Mouse (Mus musculus) limb, embryonic 12.5 days (tissue): ENCODE measurements at regions not wholly inside any gene's neighbourhood (a gene's known extent, or its start where the extent isn't known, plus 50 kb on each side); places are given as distances from the start of the nearest gene placed in this dataset.

Experiments used
- ATAC-seq: fragments of 200-750 bp; cut with Nextera tagmentation; 2 replicates; pipeline ENCODE4 v1.8.0; 2017; ENCODE audit warnings: low read depth, moderate TSS enrichment; ENCODE audit not compliant: insufficient number of reproducible peaks, insufficient read depth, low FRiP score, low TSS enrichment
- H3K27ac ChIP-seq: fragments of 300-500 bp; sonication (generic); 2 replicates; pipeline ENCODE4 v1.5.1; 2016; ENCODE audit warnings: mild to moderate bottlenecking, moderate library complexity
- H3K27me3 ChIP-seq: fragments of 300-500 bp; sonication (generic); 2 replicates; pipeline ENCODE4 v1.6.1; 2016; ENCODE audit warnings: mild to moderate bottlenecking, moderate library complexity
- H3K36me3 ChIP-seq: fragments of 300-500 bp; sonication (generic); 2 replicates; pipeline ENCODE4 v1.6.1; 2016; ENCODE audit warnings: mild to moderate bottlenecking, moderate library complexity
- H3K4me1 ChIP-seq: fragments of 300-500 bp; sonication (generic); replicated peaks from 2 replicates; pipeline ENCODE4 v1.6.1; 2016
- H3K4me2 ChIP-seq: fragments of 300-500 bp; sonication (generic); 2 replicates; pipeline ENCODE4 v1.6.1; 2016; ENCODE audit warnings: mild to moderate bottlenecking, moderate library complexity
- H3K4me3 ChIP-seq: fragments of 300-500 bp; sonication (generic); replicated peaks from 2 replicates; pipeline ENCODE4 v1.5.1; 2016; ENCODE audit warnings: mild to moderate bottlenecking
- H3K9ac ChIP-seq: fragments of 300-500 bp; sonication (generic); replicated peaks from 2 replicates; pipeline ENCODE4 v1.6.1; 2016; ENCODE audit warnings: mild to moderate bottlenecking, moderate library complexity
- H3K9me3 ChIP-seq: fragments of 300-500 bp; sonication (generic); 2 replicates; pipeline ENCODE4 v1.6.1; 2016; ENCODE audit warnings: mild to moderate bottlenecking, moderate library complexity
- WGBS: fragments of 180-500 bp; shearing (Covaris S2); methylation state at CpG from one replicate; pipeline ENCODE4 v1.1.7; 2016; 5-methylcytosine and 5-hydroxymethylcytosine counted together

DNA sequence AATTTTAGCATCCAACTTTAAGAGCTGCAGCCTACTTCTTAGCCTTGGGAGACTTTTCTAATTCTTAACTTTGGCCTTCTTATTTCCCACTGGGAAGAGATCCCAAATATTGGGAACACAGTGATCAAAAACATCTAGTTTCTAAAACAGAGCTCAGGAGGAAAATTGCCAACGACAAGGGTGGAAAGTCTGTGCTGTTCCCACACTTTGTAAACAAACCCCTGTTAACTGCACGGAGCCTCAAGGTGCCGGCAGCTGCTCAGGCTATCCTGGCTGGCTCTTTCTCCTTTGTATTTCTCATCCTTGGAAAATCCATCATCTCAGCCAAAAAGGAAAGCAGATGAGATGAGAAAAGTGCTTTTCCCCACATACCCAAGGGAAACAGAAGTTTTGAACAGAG lies 84.9 kb downstream of the Impad1 start:
- H3K4me2 ChIP-seq = no peak overlapping the region
- no peak overlapping the region for H3K27ac ChIP-seq
- no peaks in the 10 kb centered on the region for H3K27me3 ChIP-seq
- no peak overlapping the region for H3K9ac ChIP-seq
- no peaks in the 10 kb centered on the region for H3K9me3 ChIP-seq
- ATAC-seq = no peak
- no peaks in the 10 kb centered on the region for H3K36me3 ChIP-seq
- 10% methylated on average over 3 of the region's 3 CpGs for WGBS
- H3K4me3 ChIP-seq = no peak overlapping the region
- H3K4me1 ChIP-seq = no peaks in the 10 kb centered on the region

DNA sequence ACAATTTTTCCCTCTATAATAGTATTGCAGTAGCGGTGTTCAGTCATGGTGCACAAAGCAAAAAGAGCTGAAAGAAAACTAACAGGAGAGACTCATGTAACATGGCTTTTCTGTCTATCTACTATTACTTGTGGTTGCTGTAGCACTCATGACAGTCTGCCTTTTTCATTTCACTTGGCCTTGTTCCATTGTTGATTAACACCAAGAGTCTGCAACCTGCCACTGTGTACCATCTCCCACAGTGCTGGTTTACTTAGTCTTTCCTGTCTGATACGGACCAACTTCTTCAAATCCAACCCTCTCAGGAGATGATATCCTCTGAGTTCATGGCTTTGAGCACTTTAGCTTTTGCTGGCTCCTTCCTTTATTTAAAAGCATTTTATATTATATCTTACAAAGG lies 94.1 kb downstream of the Impad1 start:
- no peaks in the 10 kb centered on the region for H3K27me3 ChIP-seq
- WGBS = 95% methylated on average over 2 of the region's 2 CpGs
- no peak for ATAC-seq

DNA sequence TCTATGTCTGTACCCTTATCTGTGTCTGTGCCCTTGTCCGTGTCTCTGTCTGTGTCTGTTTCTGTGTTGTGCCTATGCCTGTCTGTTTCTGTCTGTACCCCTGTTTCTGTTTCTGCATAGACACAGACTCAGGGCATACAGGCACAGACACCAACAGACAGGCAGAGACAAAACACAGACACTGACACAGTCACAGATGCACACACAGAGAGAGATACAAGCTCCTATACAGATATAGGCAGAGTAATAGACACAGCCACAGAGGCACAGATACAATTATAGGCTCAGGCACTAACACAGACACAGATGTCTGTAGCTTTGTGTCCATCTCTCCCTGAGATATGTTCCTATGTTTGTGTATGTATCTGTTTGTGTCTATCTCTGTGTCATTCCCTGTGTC lies 97.7 kb downstream of the Impad1 start:
- ATAC-seq = no peak
- no peaks in the 10 kb centered on the region for H3K36me3 ChIP-seq
- 88% methylated on average over 1 of the region's 1 CpGs for WGBS

More for the DNA sequence above, 94.1 kb downstream of the Impad1 start:
- H3K4me1 ChIP-seq = no peaks in the 10 kb centered on the region
- no peak overlapping the region for H3K9ac ChIP-seq
- H3K36me3 ChIP-seq = no peaks in the 10 kb centered on the region
- no peak overlapping the region for H3K27ac ChIP-seq
- no peak overlapping the region for H3K4me3 ChIP-seq
- H3K9me3 ChIP-seq = no peaks in the 10 kb centered on the region
- H3K4me2 ChIP-seq = no peak overlapping the region

DNA sequence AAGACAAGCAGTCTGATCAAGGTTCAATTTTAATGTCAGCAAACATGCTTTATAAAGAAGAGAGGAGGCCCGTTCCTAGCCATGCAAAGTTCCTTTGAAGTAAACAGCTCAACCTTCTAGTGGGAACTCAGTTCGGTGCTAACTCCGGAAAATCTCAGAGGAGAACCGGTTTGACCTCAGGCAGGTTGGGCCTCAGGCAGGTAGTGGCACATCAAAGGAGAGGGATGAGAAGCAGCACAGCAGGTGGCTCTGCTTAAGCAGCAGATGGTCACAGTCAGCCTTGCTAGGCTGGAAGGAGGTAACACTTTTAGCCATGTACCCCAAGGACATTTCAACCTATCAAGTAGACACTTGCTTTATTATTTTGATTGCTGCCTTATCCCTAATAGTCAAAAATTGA lies 106.2 kb downstream of the Impad1 start:
- H3K36me3 ChIP-seq = no peaks in the 10 kb centered on the region
- no peak for ATAC-seq
- WGBS = 5% methylated on average over 4 of the region's 4 CpGs
- H3K4me3 ChIP-seq = no peak overlapping the region
- H3K27ac ChIP-seq = no peak overlapping the region
- H3K27me3 ChIP-seq = no peaks in the 10 kb centered on the region
- no peaks in the 10 kb centered on the region for H3K9me3 ChIP-seq
- no peak overlapping the region for H3K9ac ChIP-seq
- H3K4me1 ChIP-seq = no peaks in the 10 kb centered on the region
- no peak overlapping the region for H3K4me2 ChIP-seq

More for the DNA sequence above, 97.7 kb downstream of the Impad1 start:
- Histone ChIP-seq H3K4me2 (no peak overlapping the region), H3K9ac (no peak overlapping the region), H3K27me3 (no peaks in the 10 kb centered on the region), H3K4me3 (no peak overlapping the region), H3K4me1 (no peaks in the 10 kb centered on the region), H3K9me3 (no peaks in the 10 kb centered on the region), H3K27ac (no peak overlapping the region)

DNA sequence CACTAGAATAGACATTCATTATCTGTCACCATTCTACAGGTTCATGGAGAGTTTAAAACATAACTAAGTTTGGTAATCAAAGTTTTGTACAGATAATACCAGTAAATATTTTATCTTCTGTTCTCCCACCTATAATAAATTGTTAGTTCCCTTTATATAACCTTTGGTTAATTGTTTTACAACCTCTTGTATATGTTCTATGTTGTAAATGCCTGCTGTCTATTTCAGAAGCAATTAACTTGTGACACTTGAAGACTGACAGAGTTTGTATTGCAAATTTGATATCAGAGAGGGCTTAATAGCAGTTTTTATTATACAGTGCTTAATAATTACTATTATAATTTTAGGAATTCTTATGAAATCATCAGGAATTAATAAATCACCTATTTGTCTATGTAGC lies 118.5 kb downstream of the Impad1 start:
- H3K4me2 ChIP-seq = no peak overlapping the region
- H3K4me1 ChIP-seq = no peaks in the 10 kb centered on the region
- no peak for ATAC-seq
- no peak overlapping the region for H3K27ac ChIP-seq
- H3K36me3 ChIP-seq = no peaks in the 10 kb centered on the region
- H3K27me3 ChIP-seq = no peaks in the 10 kb centered on the region
- no peaks in the 10 kb centered on the region for H3K9me3 ChIP-seq
- no peak overlapping the region for H3K9ac ChIP-seq
- no peak overlapping the region for H3K4me3 ChIP-seq

DNA sequence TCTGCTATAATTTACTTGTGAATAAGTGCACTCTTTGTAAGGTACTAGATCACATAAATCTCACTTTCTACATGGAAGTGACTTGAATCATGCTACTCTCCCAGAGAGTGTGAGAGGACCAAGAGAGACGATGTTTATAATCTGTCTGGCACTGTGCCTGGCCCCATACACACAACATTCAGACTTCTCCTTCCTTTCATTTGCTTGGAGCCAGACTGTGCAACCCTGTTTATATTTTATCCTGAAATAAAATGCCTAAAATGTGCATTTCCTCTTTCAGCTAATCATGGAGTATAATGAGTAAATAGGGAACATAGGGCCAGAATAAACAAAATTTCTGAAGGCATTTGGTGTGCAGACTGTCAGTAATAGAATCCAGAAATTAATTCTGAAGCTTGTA lies 142.9 kb downstream of the Impad1 start:
- Histone ChIP-seq H3K9ac (no peak overlapping the region), H3K9me3 (no peaks in the 10 kb centered on the region), H3K4me2 (no peak overlapping the region), H3K36me3 (no peaks in the 10 kb centered on the region), H3K27me3 (no peaks in the 10 kb centered on the region), H3K27ac (no peak overlapping the region), H3K4me1 (no peaks in the 10 kb centered on the region), H3K4me3 (no peak overlapping the region)
- 57% methylated on average over 1 of the region's 1 CpGs for WGBS
- no peak for ATAC-seq

DNA sequence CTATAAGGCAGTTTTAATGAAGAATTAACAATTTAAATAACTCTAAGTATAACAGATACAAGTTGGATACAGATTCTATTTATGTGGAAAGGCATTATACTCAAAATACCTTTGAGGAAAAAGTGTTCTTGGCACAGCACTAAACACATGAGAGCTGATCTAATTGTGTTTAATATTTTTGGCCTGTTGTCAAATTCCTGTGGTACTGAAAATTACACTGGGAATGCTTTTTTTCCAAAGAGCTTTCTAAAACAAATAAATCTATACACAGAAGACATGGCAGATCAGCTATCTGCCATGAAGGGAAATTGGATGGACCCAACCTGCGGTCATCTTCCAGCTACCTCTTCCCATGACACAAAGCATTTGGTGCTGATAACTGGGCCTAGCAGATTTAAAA lies 147.9 kb downstream of the Impad1 start:
- no peak overlapping the region for H3K27ac ChIP-seq
- no peaks in the 10 kb centered on the region for H3K9me3 ChIP-seq
- H3K9ac ChIP-seq = no peak overlapping the region
- WGBS = 88% methylated on average over 1 of the region's 1 CpGs
- no peaks in the 10 kb centered on the region for H3K36me3 ChIP-seq
- no peaks in the 10 kb centered on the region for H3K4me1 ChIP-seq
- no peak overlapping the region for H3K4me2 ChIP-seq
- ATAC-seq = no peak
- H3K4me3 ChIP-seq = no peak overlapping the region
- no peaks in the 10 kb centered on the region for H3K27me3 ChIP-seq

DNA sequence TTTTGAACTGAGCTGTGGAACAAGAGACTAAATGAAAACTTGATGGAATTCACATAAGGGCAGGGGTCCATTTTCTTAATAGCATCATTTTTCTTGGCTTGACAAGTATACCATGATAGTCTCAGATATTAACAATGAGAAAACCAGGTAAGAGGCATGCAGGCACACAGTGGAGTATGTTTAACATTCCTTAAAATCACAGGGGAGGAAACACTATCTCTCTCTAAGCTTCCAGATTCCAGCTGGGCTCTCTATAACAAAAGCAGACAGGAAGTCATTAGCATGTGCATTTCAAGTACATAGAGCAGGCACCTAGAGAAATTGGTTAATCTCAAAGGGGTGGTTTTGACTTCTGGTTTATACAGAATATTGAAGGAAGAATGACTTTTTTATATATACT lies 156.9 kb downstream of the Impad1 start:
- Histone ChIP-seq H3K4me1 (peaks cover 17% of the 10 kb centered on the region), H3K27me3 (no peaks in the 10 kb centered on the region), H3K27ac (no peak overlapping the region), H3K4me2 (no peak overlapping the region), H3K9ac (no peak overlapping the region), H3K4me3 (no peak overlapping the region), H3K36me3 (no peaks in the 10 kb centered on the region), H3K9me3 (no peaks in the 10 kb centered on the region)
- ATAC-seq = peak; percentile 63

DNA sequence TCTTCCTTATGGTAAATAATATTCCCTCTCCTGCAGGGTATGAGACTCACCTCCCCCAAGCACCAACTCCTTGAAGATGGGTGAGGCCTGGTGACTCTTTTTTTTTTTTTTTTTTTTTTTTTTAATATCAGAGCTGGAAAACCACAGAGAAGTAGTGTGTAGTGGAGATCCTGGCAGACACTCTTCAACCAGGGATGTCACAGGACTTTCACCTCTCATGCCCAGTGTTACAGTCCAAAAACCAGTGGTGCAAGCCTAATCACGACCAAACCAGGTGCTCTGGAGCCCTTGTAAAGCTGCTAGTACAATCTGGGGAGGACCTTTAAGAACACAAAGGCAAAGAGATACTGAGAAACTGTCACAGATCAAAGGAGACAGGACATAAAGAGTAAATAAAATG lies 157.3 kb downstream of the Impad1 start:
- Histone ChIP-seq H3K9ac (no peak overlapping the region), H3K4me3 (no peak overlapping the region), H3K9me3 (no peaks in the 10 kb centered on the region), H3K27ac (no peak overlapping the region), H3K4me2 (0 out of 2 replicates have a peak overlapping the region, but pooled peaks have one; percentile 8), H3K36me3 (no peaks in the 10 kb centered on the region), H3K27me3 (no peaks in the 10 kb centered on the region), H3K4me1 (peaks cover 17% of the 10 kb centered on the region)
- ATAC-seq = peak; percentile 56; the same call in 1 of the 2 replicates
- 13% methylated on average over 1 of the region's 1 CpGs for WGBS

DNA sequence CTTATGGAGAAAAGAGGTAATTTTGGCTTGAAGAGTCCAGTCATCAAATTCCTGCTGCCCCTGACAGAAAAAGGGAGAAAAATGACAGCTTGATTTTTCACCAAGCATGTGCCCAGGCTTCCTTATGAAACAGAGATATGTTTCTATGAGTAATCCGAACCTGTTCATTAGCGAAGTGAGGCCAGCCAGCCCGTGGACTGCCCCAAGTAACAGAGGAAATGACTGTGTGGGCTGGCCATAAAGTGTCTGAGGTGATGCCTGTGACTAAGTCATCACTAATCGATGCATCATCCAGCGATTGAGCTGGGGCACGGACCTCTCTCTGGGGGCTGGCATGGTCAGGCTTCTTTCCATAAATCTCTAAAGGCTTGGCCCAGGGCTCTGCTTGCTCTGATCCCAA lies 157.8 kb downstream of the Impad1 start:
- H3K9me3 ChIP-seq = no peaks in the 10 kb centered on the region
- no peaks in the 10 kb centered on the region for H3K27me3 ChIP-seq
- no peak overlapping the region for H3K9ac ChIP-seq
- peak overlapping the region; percentile 29; the same call in 1 of the 2 replicates for H3K27ac ChIP-seq
- no peak for ATAC-seq
- H3K36me3 ChIP-seq = no peaks in the 10 kb centered on the region
- peaks cover 17% of the 10 kb centered on the region for H3K4me1 ChIP-seq
- 0 out of 2 replicates have a peak overlapping the region, but pooled peaks have one; percentile 8 for H3K4me2 ChIP-seq
- no peak overlapping the region for H3K4me3 ChIP-seq
- WGBS = 17% methylated on average over 6 of the region's 6 CpGs

DNA sequence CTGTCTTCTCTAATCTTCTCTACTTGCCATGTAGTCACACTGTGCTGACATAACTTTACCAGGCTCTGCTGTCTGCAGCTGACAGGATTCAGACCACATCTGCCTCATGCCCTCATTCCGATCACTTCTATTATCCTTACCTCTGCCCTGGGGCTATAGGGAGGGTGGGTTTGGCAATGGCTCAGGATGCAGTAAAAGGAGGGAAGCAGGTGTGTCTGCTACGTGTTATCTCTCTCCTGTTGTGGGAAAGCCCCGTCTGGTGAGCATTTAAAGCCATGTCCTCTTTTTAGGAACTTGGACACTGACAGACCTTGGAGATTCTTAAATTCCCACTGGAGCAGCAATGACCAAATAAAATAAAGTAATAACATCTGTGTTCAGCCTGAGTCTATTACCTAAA lies 158.5 kb downstream of the Impad1 start:
- ATAC-seq = 0 out of 2 replicates have a peak, but pooled peaks have one; percentile 66
- 8% methylated on average over 3 of the region's 3 CpGs for WGBS
- peaks cover 17% of the 10 kb centered on the region for H3K4me1 ChIP-seq
- H3K9ac ChIP-seq = no peak overlapping the region
- no peak overlapping the region for H3K4me3 ChIP-seq
- no peaks in the 10 kb centered on the region for H3K27me3 ChIP-seq
- H3K9me3 ChIP-seq = no peaks in the 10 kb centered on the region
- no peak overlapping the region for H3K27ac ChIP-seq
- no peaks in the 10 kb centered on the region for H3K36me3 ChIP-seq
- H3K4me2 ChIP-seq = no peak overlapping the region

DNA sequence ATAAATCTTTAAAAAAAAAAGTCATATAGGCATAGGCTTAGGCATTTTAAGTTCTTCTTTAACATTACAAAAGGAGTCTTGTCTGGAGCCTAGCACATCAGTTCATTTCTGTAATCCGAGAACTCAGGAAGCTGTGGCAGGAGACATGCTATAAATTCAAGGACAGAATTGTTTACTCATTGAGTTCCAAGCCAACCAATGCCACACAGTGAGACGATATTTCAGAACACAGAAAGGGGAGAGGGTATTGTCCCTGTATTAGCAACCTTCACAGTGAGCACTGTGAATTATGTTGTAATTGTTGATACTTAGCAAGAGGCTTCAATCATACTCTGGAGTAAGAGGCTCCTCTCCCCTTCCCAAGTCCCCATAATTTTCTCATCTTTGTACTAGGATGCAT lies 162.4 kb downstream of the Impad1 start:
- Histone ChIP-seq H3K27me3 (no peaks in the 10 kb centered on the region), H3K9me3 (no peaks in the 10 kb centered on the region), H3K9ac (no peak overlapping the region), H3K4me2 (no peak overlapping the region), H3K4me3 (no peak overlapping the region), H3K36me3 (no peaks in the 10 kb centered on the region), H3K4me1 (peaks cover 11% of the 10 kb centered on the region), H3K27ac (no peak overlapping the region)
- WGBS = 31% methylated on average over 2 of the region's 2 CpGs
- ATAC-seq = no peak
